Mouse (Mus musculus) hindbrain, embryonic 13.5 days (tissue): Measurements from ENCODE around the gene Adh1. TPM values are rescaled to one million over a fixed set of nuclear protein-coding genes. Genes with fewer than 3 reads are reported as not detected.
A peak's percentile ranks its signal among the peaks of the same experiment; 100 is the strongest.

Source experiments
- ATAC-seq: fragments of 200-750 bp; cut with Nextera tagmentation; 2 replicates; pipeline ENCODE4 v1.8.0; 2017; ENCODE audit warnings: moderate TSS enrichment; ENCODE audit not compliant: low FRiP score
- H3K27ac ChIP-seq: fragments of 300-500 bp; sonication (generic); 2 replicates; pipeline ENCODE4 v1.5.1; 2015; ENCODE audit warnings: inconsistent platforms, mild to moderate bottlenecking, moderate library complexity
- H3K27me3 ChIP-seq: fragments of 300-500 bp; sonication (generic); 2 replicates; pipeline ENCODE4 v1.6.1; 2015; ENCODE audit warnings: mild to moderate bottlenecking, inconsistent platforms
- H3K36me3 ChIP-seq: fragments of 300-500 bp; sonication (generic); 2 replicates; pipeline ENCODE4 v1.6.1; 2015; ENCODE audit warnings: mild to moderate bottlenecking, inconsistent platforms
- H3K4me1 ChIP-seq: fragments of 300-500 bp; sonication (generic); replicated peaks from 2 replicates; pipeline ENCODE4 v1.6.1; 2015; ENCODE audit warnings: inconsistent platforms
- H3K4me2 ChIP-seq: fragments of 300-500 bp; sonication (generic); 2 replicates; pipeline ENCODE4 v1.6.1; 2015; ENCODE audit warnings: inconsistent platforms, mild to moderate bottlenecking, moderate library complexity
- H3K4me3 ChIP-seq: fragments of 300-500 bp; sonication (generic); 2 replicates; pipeline ENCODE4 v1.5.1; 2015; ENCODE audit warnings: mild to moderate bottlenecking, inconsistent platforms
- H3K9ac ChIP-seq: fragments of 300-500 bp; sonication (generic); 2 replicates; pipeline ENCODE4 v1.6.1; 2015; ENCODE audit warnings: mild to moderate bottlenecking, inconsistent platforms
- H3K9me3 ChIP-seq: fragments of 300-500 bp; sonication (generic); 2 replicates; pipeline ENCODE4 v1.6.1; 2016; ENCODE audit warnings: inconsistent platforms
- WGBS: fragments of 180-500 bp; shearing (Covaris S2); methylation state at CpG from one replicate; pipeline ENCODE4 v1.1.7; 2015; 5-methylcytosine and 5-hydroxymethylcytosine counted together
- polyA plus RNA-seq: library from polyadenylated mRNA; unstranded; fragments of >200 nt; fragmentation: Nextera tagmentation; extraction: Ambion mirVana; gene quantifications from 2 replicates; pipeline ENCODE4 v1.2.1, GENCODE M21; 2015

Gene Adh1
- polyA plus RNA-seq, 1 experiment from 2014 or later, result 1.4 TPM

- H3K4me2 ChIP-seq, result no peak overlapping the region
- 81% methylated on average over 7 of the region's 7 CpGs for WGBS
- ATAC-seq, result no peak
- no peak overlapping the region for H3K4me3 ChIP-seq
- no peak overlapping the region for H3K9ac ChIP-seq
- H3K9me3 ChIP-seq, result no peaks in the 10 kb centered on the region
- H3K36me3 ChIP-seq, result no peaks in the 10 kb centered on the region
- H3K27ac ChIP-seq, result no peak overlapping the region
- H3K4me1 ChIP-seq, result no peaks in the 10 kb centered on the region; the same call in 1 of the 2 replicates
- H3K27me3 ChIP-seq, result no peaks in the 10 kb centered on the region
Observed at GRCm38 (mm10) chr3:138244338-138244874, 16.4 kb upstream of the Adh1 start.

- Histone ChIP-seq H3K4me2 (no peak overlapping the region), H3K4me3 (no peak overlapping the region), H3K27ac (no peak overlapping the region), H3K9ac (no peak overlapping the region), H3K36me3 (no peaks in the 10 kb centered on the region), H3K27me3 (no peaks in the 10 kb centered on the region), H3K9me3 (no peaks in the 10 kb centered on the region), H3K4me1 (no peaks in the 10 kb centered on the region; the same call in 1 of the 2 replicates)
- no peak for ATAC-seq
Observed at GRCm38 (mm10) chr3:138246511-138247020, 14.2 kb upstream of the Adh1 start.

GRCm38 (mm10) chr3:138247241-138247640 lies 13.6 kb upstream of the Adh1 start:
- H3K4me3 ChIP-seq, result no peak overlapping the region
- H3K4me1 ChIP-seq, result no peaks in the 10 kb centered on the region; the same call in 1 of the 2 replicates
- H3K36me3 ChIP-seq, result no peaks in the 10 kb centered on the region
- H3K4me2 ChIP-seq, result no peak overlapping the region
- no peaks in the 10 kb centered on the region for H3K27me3 ChIP-seq
- H3K9me3 ChIP-seq, result no peaks in the 10 kb centered on the region
- 77% methylated on average over 4 of the region's 4 CpGs for WGBS
- H3K9ac ChIP-seq, result no peak overlapping the region
- ATAC-seq, result no peak
- H3K27ac ChIP-seq, result no peak overlapping the region

- no peaks in the 10 kb centered on the region for H3K27me3 ChIP-seq
- WGBS, result 88% methylated on average over 7 of the region's 7 CpGs
- no peak overlapping the region for H3K4me3 ChIP-seq
- H3K4me1 ChIP-seq, result no peaks in the 10 kb centered on the region
- 0 out of 2 replicates have a peak, but pooled peaks have one; percentile 21 for ATAC-seq
- no peak overlapping the region for H3K9ac ChIP-seq
- H3K27ac ChIP-seq, result no peak overlapping the region
- no peaks in the 10 kb centered on the region for H3K9me3 ChIP-seq
- H3K36me3 ChIP-seq, result no peaks in the 10 kb centered on the region
- no peak overlapping the region for H3K4me2 ChIP-seq
Observed at GRCm38 (mm10) chr3:138248011-138248410, 12.8 kb upstream of the Adh1 start.

GRCm38 (mm10) chr3:138248746-138249145 lies 12.0 kb upstream of the Adh1 start:
- Histone ChIP-seq H3K36me3 (no peaks in the 10 kb centered on the region), H3K4me3 (no peak overlapping the region), H3K4me1 (no peaks in the 10 kb centered on the region), H3K27ac (no peak overlapping the region), H3K9ac (no peak overlapping the region), H3K27me3 (no peaks in the 10 kb centered on the region), H3K4me2 (no peak overlapping the region), H3K9me3 (no peaks in the 10 kb centered on the region)
- no peak for ATAC-seq
- WGBS, result 91% methylated on average over 8 of the region's 8 CpGs

- ATAC-seq, result no peak
- Histone ChIP-seq H3K4me3 (no peak overlapping the region), H3K9me3 (no peaks in the 10 kb centered on the region), H3K4me2 (no peak overlapping the region), H3K27ac (no peak overlapping the region), H3K4me1 (no peaks in the 10 kb centered on the region), H3K9ac (no peak overlapping the region), H3K27me3 (no peaks in the 10 kb centered on the region), H3K36me3 (no peaks in the 10 kb centered on the region)
- 86% methylated on average over 6 of the region's 6 CpGs for WGBS
Observed at GRCm38 (mm10) chr3:138251156-138251555, 9.6 kb upstream of the Adh1 start.

GRCm38 (mm10) chr3:138254205-138254604 lies 6.6 kb upstream of the Adh1 start:
- H3K27ac ChIP-seq, result no peak overlapping the region
- H3K27me3 ChIP-seq, result no peaks in the 10 kb centered on the region
- H3K4me3 ChIP-seq, result no peak overlapping the region
- H3K4me1 ChIP-seq, result no peaks in the 10 kb centered on the region
- no peaks in the 10 kb centered on the region for H3K9me3 ChIP-seq
- 63% methylated on average over 5 of the region's 5 CpGs for WGBS
- no peaks in the 10 kb centered on the region for H3K36me3 ChIP-seq
- H3K4me2 ChIP-seq, result no peak overlapping the region
- no peak overlapping the region for H3K9ac ChIP-seq
- ATAC-seq, result no peak

- Histone ChIP-seq H3K27me3 (no peaks in the 10 kb centered on the region), H3K4me1 (no peaks in the 10 kb centered on the region), H3K4me2 (no peak overlapping the region), H3K9ac (no peak overlapping the region), H3K27ac (no peak overlapping the region), H3K4me3 (no peak overlapping the region), H3K9me3 (no peaks in the 10 kb centered on the region), H3K36me3 (no peaks in the 10 kb centered on the region)
- ATAC-seq, result no peak
- 39% methylated on average over 3 of the region's 3 CpGs for WGBS
Observed at GRCm38 (mm10) chr3:138255366-138255765, 5.4 kb upstream of the Adh1 start.

GRCm38 (mm10) chr3:138255780-138256550 lies 4.8 kb upstream of the Adh1 start:
- Histone ChIP-seq H3K9ac (no peak overlapping the region), H3K36me3 (no peaks in the 10 kb centered on the region), H3K4me1 (no peaks in the 10 kb centered on the region), H3K27me3 (no peaks in the 10 kb centered on the region), H3K4me3 (no peak overlapping the region), H3K9me3 (no peaks in the 10 kb centered on the region), H3K27ac (no peak overlapping the region), H3K4me2 (no peak overlapping the region)
- WGBS, result 87% methylated on average over 9 of the region's 9 CpGs
- ATAC-seq, result no peak

GRCm38 (mm10) chr3:138262568-138262967 lies 1.8 kb downstream of the Adh1 start:
- Histone ChIP-seq H3K4me1 (no peaks in the 10 kb centered on the region), H3K9me3 (no peaks in the 10 kb centered on the region), H3K27me3 (no peaks in the 10 kb centered on the region), H3K27ac (no peak overlapping the region), H3K4me3 (no peak overlapping the region), H3K36me3 (no peaks in the 10 kb centered on the region), H3K9ac (no peak overlapping the region), H3K4me2 (no peak overlapping the region)
- no peak for ATAC-seq
- WGBS, result 81% methylated on average over 4 of the region's 4 CpGs

- Histone ChIP-seq H3K9ac (no peak overlapping the region), H3K27ac (no peak overlapping the region), H3K27me3 (no peaks in the 10 kb centered on the region), H3K4me1 (no peaks in the 10 kb centered on the region), H3K4me2 (no peak overlapping the region), H3K4me3 (no peak overlapping the region), H3K9me3 (no peaks in the 10 kb centered on the region), H3K36me3 (no peaks in the 10 kb centered on the region)
- no peak for ATAC-seq
- WGBS, result 89% methylated on average over 5 of the region's 5 CpGs
Observed at GRCm38 (mm10) chr3:138263154-138263930, 2.6 kb downstream of the Adh1 start.

- Histone ChIP-seq H3K4me1 (no peaks in the 10 kb centered on the region), H3K4me2 (no peak overlapping the region), H3K4me3 (no peak overlapping the region), H3K27ac (no peak overlapping the region), H3K9ac (no peak overlapping the region), H3K9me3 (no peaks in the 10 kb centered on the region), H3K27me3 (no peaks in the 10 kb centered on the region), H3K36me3 (no peaks in the 10 kb centered on the region)
- 83% methylated on average over 3 of the region's 3 CpGs for WGBS
- ATAC-seq, result no peak
Observed at GRCm38 (mm10) chr3:138264648-138265047, 3.9 kb downstream of the Adh1 start.
